Mouse (Mus musculus) embryonic fibroblast, embryonic 13.5 days (primary cell): ENCODE results near the gene Tmprss11g. TPM values are rescaled to one million over a fixed set of nuclear protein-coding genes. Genes with fewer than 3 reads are reported as not detected.

Experiments used
- H3K27ac ChIP-seq: 2 replicates; pipeline ENCODE4 v1.5.1; 2012; ENCODE audit warnings: low read length, control low read depth, inconsistent platforms; ENCODE audit not compliant: insufficient read depth
- H3K4me1 ChIP-seq: 2 replicates; pipeline ENCODE4 v1.6.1; 2011; ENCODE audit warnings: low read length; ENCODE audit not compliant: control insufficient read depth, insufficient read depth
- H3K4me3 ChIP-seq: 2 replicates; pipeline ENCODE4 v1.5.1; 2011; ENCODE audit warnings: mild to moderate bottlenecking, control low read depth, low read length; ENCODE audit not compliant: insufficient read depth
- CTCF ChIP-seq: IDR thresholded peaks from 2 replicates; pipeline ENCODE4 v1.5.1; 2011; ENCODE audit warnings: mild to moderate bottlenecking, control low read depth, low read length, moderate library complexity, borderline replicate concordance; ENCODE audit not compliant: insufficient read depth
- POLR2A ChIP-seq: IDR thresholded peaks from 2 replicates; pipeline ENCODE4 v1.6.1; 2011; ENCODE audit warnings: low read depth, mild to moderate bottlenecking, control low read depth, low read length, moderate library complexity
- polyA plus RNA-seq: library from polyadenylated mRNA; stranded (reverse); fragments of >200 nt; gene quantifications from 2 replicates; pipeline ENCODE4 v1.2.4, GENCODE M21; 2011; ENCODE audit warnings: low read depth; ENCODE audit not compliant: missing spikeins, insufficient read length

Tmprss11g gene
- not detected in 2 replicates for polyA plus RNA-seq

DNA sequence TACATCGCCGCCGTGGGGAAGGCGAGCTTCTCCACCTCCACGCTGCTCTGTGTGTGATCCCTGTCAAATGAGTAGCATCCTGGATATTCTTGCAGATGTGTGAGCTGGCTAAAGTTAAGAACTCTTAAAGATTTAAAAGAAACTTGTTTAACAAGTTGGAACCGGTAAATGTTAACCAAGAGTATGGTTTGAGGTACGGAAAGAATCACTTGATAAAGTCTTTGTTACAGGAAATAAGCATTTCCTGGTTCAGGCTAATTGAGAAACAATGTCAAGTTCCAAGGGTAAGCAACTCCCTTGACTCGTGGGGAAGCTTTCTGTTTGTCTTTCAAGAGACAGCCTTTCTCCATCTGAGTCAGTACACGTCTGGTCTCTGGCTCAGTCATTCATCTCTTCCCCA, at the start of gene Tmprss11g:
Gene Tmprss11g (minus strand): TSS at position 101 of the 400 bp plus-strand sequence.
- H3K4me1 ChIP-seq: no peaks in the 10 kb centered on the region
- no peak within 1 kb of the TSS for H3K4me3 ChIP-seq
- H3K27ac ChIP-seq: no peak within 1 kb of the TSS
- TF ChIP-seq CTCF (no peak), POLR2A (no peak)

GRCm38 (mm10) chr5:86546693-86547092, 28.3 kb upstream of the Tmprss11g start:
- no peaks in the 10 kb centered on the region for H3K4me1 ChIP-seq
- H3K4me3 ChIP-seq: no peak overlapping the region
- TF ChIP-seq POLR2A: no peak
- TF ChIP-seq CTCF: no peak
- H3K27ac ChIP-seq: no peak overlapping the region

DNA sequence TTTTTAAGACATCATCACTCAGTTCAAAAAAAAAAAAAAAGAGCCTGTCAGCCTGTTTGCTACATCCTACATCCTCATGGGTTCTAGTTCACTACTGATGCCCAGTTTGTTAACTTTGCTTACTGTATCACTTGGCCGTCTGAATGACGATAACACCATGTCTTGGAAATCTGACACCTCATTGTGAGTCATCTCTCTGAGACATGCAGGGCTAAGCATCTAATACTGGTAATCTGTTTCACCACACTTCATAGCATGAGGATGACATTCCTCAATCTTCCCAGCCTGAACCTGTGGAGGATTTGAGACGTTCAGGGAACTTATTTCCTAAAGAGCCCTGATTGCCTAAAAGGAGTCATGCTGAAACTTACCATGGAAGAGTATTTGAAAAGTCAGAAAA, 22.2 kb upstream of the Tmprss11g start:
- no peak overlapping the region for H3K27ac ChIP-seq
- H3K4me3 ChIP-seq: no peak overlapping the region
- H3K4me1 ChIP-seq: no peaks in the 10 kb centered on the region; the same call in 1 of the 2 replicates
- TF ChIP-seq CTCF: no peak
- TF ChIP-seq POLR2A: no peak

- H3K27ac ChIP-seq: no peak overlapping the region
- no peak overlapping the region for H3K4me3 ChIP-seq
- no peak for TF ChIP-seq POLR2A
- no peak for TF ChIP-seq CTCF
- H3K4me1 ChIP-seq: no peaks in the 10 kb centered on the region
Measured at GRCm38 (mm10) chr5:86528725-86529124, 10.3 kb upstream of the Tmprss11g start.

DNA sequence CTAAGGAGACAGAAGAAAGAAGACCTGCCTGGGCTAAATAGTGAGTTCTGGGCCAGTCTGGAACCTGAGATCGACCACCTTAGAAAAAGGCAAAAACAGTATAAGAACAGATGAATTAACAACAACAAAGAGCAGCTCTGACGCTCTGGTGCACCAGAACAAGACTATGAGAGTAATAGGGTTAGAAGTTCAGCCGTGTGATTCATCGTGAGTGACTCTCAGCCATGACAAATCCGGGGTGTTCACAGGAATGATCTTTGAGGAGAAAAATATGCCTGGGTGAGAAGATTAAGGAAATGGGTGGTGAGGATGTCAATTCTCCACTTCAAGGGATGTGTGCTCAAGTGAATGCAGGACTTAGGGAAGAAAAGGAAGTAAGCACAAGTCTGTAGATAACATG, 6.9 kb downstream of the Tmprss11g start:
- Histone ChIP-seq H3K27ac (no peak overlapping the region), H3K4me3 (no peak overlapping the region), H3K4me1 (no peaks in the 10 kb centered on the region)
- TF ChIP-seq CTCF: no peak
- TF ChIP-seq POLR2A: no peak

DNA sequence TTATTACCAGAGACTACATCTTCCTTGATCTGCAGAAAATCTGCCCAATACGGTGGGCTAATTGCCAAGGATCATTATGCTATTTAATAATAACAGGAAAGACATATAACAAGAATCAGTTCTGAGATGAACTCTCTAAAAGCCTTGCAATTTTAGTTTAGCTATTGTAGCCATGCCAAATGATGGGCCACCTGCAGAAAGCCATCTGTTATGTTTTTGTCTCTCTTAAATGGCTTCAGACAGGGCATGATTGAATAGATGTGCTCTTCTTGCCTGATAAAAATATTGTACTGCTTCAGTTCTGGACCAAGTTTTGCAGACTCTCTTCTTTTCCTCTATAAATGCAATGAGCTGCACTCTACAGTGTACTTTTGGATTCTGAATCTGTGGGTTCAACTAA, 24.9 kb downstream of the Tmprss11g start:
- Histone ChIP-seq H3K4me3 (no peak overlapping the region), H3K4me1 (no peaks in the 10 kb centered on the region), H3K27ac (no peak overlapping the region)
- TF ChIP-seq CTCF: no peak
- TF ChIP-seq POLR2A: no peak

- H3K27ac ChIP-seq: no peak overlapping the region
- TF ChIP-seq POLR2A: no peak
- no peak for TF ChIP-seq CTCF
- no peak overlapping the region for H3K4me3 ChIP-seq
- no peaks in the 10 kb centered on the region for H3K4me1 ChIP-seq
Measured at GRCm38 (mm10) chr5:86482562-86482961, 35.8 kb downstream of the Tmprss11g start.

- Histone ChIP-seq H3K4me3 (no peak overlapping the region), H3K27ac (no peak overlapping the region), H3K4me1 (no peaks in the 10 kb centered on the region)
- TF ChIP-seq POLR2A (no peak), CTCF (no peak)
Measured at GRCm38 (mm10) chr5:86482031-86482430, 36.4 kb downstream of the Tmprss11g start.

DNA sequence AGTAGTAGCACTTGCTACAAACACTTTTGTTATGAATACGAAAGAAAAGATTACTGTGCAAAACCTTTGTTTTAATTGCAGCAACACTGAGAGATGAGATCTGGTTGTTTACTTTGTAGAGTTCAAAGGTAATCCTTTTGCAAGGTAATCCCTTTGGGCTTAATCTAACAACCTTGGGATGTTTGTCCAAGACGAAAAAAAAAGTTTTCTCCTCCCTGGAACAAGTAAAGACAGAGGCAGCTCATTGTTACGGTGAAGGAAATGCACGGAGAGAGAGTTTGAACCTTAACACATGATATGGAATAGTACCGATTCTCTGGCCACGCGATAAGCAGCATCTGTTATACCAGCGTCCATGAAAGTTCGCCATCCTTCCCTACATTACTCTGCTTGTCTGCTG, 44.5 kb downstream of the Tmprss11g start:
- Histone ChIP-seq H3K4me1 (no peaks in the 10 kb centered on the region), H3K4me3 (no peak overlapping the region), H3K27ac (no peak overlapping the region)
- TF ChIP-seq POLR2A: no peak
- no peak for TF ChIP-seq CTCF

- Histone ChIP-seq H3K27ac (no peak within 1 kb of the TSS), H3K4me3 (no peak within 1 kb of the TSS), H3K4me1 (no peaks in the 10 kb centered on the region)
- TF ChIP-seq CTCF (no peak), POLR2A (no peak)
Measured at GRCm38 (mm10) chr5:86468890-86469289, 49.5 kb downstream of the Tmprss11g start, which contains the start of gene Tmprss11a. Tmprss11a (minus strand) TSS chr5:86468990.

DNA sequence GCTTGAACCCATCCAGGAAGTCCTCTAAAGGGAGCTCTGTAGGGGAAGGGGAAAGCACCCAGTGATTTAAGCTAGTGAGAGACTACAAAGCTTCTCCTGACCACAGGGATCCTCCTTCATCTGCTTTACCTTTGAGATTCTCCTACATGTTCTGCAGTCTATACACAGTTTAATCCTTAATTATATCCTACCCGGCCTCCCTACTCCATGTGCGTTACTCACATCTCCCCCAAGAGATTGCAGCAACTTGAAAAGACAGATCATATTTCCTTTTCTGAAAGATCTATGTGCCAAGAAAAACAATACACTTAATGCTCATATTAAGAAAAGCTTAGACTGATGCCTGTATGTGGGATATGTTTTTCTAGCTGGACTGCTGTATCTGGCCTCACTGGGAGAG, 79.1 kb downstream of the Tmprss11g start:
- no peak overlapping the region for H3K27ac ChIP-seq
- no peaks in the 10 kb centered on the region for H3K4me1 ChIP-seq
- H3K4me3 ChIP-seq: no peak overlapping the region
- no peak for TF ChIP-seq CTCF
- no peak for TF ChIP-seq POLR2A
